Mouse (Mus musculus) right cerebral cortex, postnatal 14 days (tissue): ENCODE data around the gene Gm1110.
"Not testable (repeated sequence)": the region's sequence is repeated elsewhere in the genome, so short reads cannot be mapped to it uniquely, and the experiment has no call there.

Experiments
- DNase-seq: peaks from one replicate; pipeline ENCODE4 v3.0.0; 2022

Gene Gm1110

GRCm38 (mm10) chr9:26922909-26923526, at the start of gene Gm1110:
Gm1110 (minus strand) TSS chr9:26923111.
- no peak for DNase-seq

DNA sequence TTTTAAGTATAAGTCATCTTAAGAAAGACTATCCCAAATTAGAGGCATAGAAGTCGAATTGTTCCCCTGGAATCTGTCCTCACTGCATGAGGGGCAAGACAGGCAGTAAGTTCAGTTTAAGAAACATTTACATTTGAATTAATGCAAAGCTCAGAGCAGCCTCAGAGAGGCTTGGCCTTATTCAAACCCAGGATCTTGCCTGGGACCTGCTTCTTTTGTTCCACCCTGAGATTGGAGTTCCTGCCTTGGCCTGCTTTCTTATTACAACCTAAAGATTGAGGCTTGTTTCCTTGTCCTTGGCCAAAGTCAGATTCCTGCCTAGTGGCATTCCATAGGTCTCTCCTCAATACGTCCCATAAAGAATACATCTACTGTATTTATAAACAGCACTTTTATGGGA, 24.9 kb upstream of the Gm1110 start:
- no peak for DNase-seq

GRCm38 (mm10) chr9:26924146-26924545, 1.2 kb upstream of the Gm1110 start:
- no peak for DNase-seq

DNA sequence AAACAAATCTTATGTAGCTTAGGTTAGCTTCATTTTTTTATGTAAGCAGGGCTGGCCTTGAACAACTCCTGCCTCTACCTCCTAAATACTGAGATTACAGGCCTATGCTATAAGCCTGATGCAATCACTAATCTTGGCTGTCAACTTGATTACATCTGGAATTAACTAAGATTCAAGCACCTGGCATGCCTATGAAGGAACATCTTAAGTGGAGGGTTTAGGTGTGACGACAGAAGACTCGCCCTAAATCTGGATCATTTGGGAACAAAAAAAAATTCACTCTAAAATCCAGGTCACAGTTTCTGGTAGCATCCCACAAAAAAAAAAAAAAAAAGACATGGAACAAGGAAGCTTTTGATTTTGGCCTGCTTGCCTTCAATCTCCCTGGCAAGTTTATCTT, 3.1 kb downstream of the Gm1110 start:
- no peak for DNase-seq

GRCm38 (mm10) chr9:26913150-26913549, 9.8 kb downstream of the Gm1110 start:
- DNase-seq, result no peak

DNA sequence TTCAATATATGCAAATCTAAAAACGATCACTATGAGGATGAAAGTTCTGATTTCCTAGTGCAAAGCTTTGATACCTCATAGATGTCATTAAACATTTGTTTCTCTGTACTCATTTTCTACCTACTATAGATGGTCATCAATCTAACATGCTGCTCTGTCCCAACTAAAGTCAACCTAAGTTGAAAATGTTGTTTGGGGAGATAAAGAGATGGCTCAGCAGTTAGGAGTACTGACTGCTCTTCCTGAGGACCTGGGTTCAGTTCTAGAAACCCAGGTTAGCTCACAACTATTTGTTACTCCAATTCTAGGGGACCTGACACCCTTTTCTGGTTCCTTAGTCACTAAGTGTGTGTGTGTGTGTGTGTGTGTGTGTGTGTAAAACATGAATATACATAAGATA, 11.7 kb downstream of the Gm1110 start:
- DNase-seq, result no peak

DNA sequence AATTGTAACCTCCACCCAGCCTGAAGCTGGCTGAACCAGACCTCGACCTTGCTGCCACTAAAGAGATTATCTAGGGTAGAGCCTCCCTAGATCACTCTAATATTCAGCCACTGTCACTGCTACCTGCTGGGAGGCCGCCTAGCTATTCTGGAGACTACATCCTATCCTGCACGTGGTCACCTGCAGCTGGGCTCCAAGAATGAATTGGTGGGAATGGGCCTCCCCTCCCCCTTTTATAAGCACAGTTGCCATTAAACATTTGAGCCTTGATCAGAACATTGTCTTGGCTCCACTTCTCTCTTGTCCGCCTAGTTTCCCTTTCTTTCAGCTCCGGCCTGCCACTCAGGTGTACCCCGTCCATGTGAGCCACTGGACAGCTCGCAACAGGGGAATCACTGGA, 53.1 kb downstream of the Gm1110 start:
- DNase-seq, result not testable (repeated sequence)

DNA sequence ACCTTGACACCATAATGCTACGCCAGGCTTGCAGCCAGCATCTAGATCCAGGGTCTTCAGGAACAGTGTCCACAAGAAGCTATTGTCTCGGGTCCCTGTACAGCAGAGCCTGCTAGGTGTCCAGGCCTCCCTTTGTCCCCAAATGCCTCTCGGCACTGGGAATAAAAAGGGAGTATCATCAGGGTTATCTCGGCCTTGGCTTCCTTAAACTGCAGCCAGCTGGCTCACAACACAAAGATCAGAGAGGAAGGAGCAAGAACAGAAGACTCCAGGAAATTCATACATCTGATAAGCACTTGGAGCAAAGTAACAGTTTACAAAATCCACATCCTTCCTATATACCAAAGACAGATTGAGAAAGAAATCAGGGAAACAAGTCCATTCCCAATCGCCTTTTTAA, 62.2 kb downstream of the Gm1110 start, which contains the start of gene Glb1l3:
TSS of gene Glb1l3 (minus strand) at position 140 of the 400 bp plus-strand sequence.
- DNase-seq, result no peak

GRCm38 (mm10) chr9:26831089-26831488, 91.8 kb downstream of the Gm1110 start:
- no peak for DNase-seq
